Mouse (Mus musculus) G1E-ER4 (cell line): ENCODE measurements around the gene Gm49392. TPM values are rescaled to one million over a fixed set of nuclear protein-coding genes. Genes with fewer than 3 reads are reported as not detected.

Experiments
- GATA1 ChIP-seq: IDR thresholded peaks from one replicate; pipeline ENCODE4 v1.8.0; 2012; ENCODE audit warnings: low read length, inconsistent platforms
- polyA plus RNA-seq: library from polyadenylated mRNA; stranded (reverse); fragments of >175 nt; gene quantifications from 2 replicates; pipeline ENCODE4 v1.2.3, GENCODE M21; 2012

Gene Gm49392
- polyA plus RNA-seq, 1 experiment, result not detected

DNA sequence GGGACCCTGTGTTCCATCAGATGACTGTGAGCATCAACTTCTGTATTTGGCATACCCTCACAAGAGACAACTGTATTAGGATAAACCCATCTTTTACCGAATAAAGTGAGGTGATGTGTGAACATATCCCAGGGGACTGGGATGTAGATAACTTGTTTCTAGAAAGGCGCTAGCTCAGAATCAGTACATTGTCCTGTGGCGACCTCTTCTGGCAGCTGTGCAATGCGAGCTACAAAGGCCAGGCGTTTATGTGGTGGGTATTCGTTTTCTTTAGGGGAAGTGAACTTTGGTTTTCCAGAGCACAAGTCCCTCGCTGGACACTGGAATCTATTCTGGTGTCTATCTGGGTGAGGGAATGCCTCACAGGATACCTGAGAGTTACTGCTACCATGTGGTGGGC lies 77.2 kb downstream of the Gm49392 start:
- TF ChIP-seq GATA1, result no peak

GRCm38 (mm10) chr13:60813722-60814121 lies 83.0 kb downstream of the Gm49392 start:
- no peak for TF ChIP-seq GATA1

DNA sequence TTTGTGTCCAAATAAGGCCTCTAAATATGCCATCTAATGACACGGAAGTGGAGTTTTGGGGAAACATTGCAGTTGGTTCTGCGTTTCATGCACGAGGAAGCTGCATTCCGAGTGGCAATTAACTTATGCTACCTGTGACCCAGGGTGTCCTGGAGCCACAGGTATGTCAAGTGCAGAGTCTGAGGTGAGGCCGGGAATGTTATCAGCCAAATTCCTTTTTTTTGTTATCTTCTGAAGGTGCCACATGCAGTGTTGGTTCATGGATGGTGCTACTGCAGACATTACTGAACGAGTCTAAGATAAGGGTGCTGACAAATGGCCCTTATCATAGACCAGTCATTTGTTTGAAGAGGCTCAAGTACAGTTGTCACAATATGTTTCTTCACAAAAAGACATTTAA lies 83.9 kb downstream of the Gm49392 start:
- TF ChIP-seq GATA1, result no peak

DNA sequence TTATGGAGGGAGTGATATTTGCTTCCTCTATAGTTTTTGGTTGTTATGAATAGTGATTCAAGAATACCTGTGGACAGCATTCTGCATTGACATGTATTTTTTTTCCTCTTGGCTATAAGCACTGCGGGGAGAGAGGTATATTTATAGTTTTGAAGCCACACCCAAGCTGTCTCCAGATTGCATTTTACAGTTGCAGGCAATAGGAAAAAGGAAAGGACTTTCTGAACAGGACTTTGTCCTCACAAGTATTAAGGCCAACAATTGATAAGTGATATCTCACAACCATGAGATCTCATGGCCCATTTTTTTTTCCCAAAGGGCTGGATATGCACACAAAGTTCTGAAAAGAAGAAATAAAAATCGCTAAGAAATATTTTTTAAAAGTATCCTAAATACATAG lies 87.0 kb downstream of the Gm49392 start:
- no peak for TF ChIP-seq GATA1

DNA sequence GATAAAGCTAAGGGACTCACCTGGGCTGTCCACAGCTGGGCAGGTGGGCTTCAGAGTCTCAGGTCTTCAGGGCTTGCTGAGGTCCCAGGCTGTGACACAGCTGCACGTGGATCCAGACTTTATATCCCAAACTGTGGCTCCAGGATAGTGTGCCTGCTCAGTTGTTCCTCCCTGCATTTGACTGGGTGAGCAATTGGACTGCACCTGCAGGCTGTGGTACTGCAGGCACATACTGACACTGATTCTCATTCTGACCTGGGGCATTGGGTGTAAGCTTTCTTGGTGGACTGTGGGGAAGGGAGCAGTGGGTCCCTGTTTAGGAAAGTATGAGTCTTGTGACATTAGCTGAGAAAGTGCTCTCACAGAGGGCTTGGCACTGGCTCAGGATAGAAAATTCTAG lies 93.9 kb downstream of the Gm49392 start, which contains the start of gene Ctsll3:
Ctsll3 (minus strand) TSS at position 101 of the 400 bp plus-strand sequence.
- no peak for TF ChIP-seq GATA1

Other genes with a start within 250 kb of the Gm49392 start
- not detected in 2 replicates for gene BC051665, start 110.5 kb downstream of the Gm49392 start, polyA plus RNA-seq
- gene Ctsll3, start 94.0 kb downstream of the Gm49392 start, polyA plus RNA-seq, result not detected in 2 replicates
- not detected in 2 replicates for gene 4930486L24Rik, start 32.4 kb downstream of the Gm49392 start, polyA plus RNA-seq
- not detected in 2 replicates for gene Ctla2b, start 553 bp upstream of the Gm49392 start, polyA plus RNA-seq
- not detected in 2 replicates for gene Tpbpb, start 8.0 kb upstream of the Gm49392 start, polyA plus RNA-seq
- gene Gm49393, start 38.7 kb upstream of the Gm49392 start, polyA plus RNA-seq, result not detected in 2 replicates
- gene Gm49391, start 39.7 kb upstream of the Gm49392 start, polyA plus RNA-seq, result not detected in 2 replicates
- not detected in 2 replicates for gene Ctla2a, start 39.7 kb upstream of the Gm49392 start, polyA plus RNA-seq
- gene Tpbpa, start 45.1 kb upstream of the Gm49392 start, polyA plus RNA-seq, result not detected in 2 replicates
- not detected in 2 replicates for gene Ctsj, start 109.1 kb upstream of the Gm49392 start, polyA plus RNA-seq
- gene Ctsq, start 143.7 kb upstream of the Gm49392 start, polyA plus RNA-seq, result not detected in 2 replicates